Mouse (Mus musculus) stomach, embryonic 14.5 days (tissue): ENCODE measurements around the gene Proz. TPM values are rescaled to one million over a fixed set of nuclear protein-coding genes. Genes with fewer than 3 reads are reported as not detected.

Experiments used
- polyA plus RNA-seq: library from polyadenylated mRNA; unstranded; fragments of >200 nt; fragmentation: Nextera tagmentation; extraction: Ambion mirVana; gene quantifications from 2 replicates; pipeline ENCODE4 v1.2.1, GENCODE M21; 2014

Gene Proz
- polyA plus RNA-seq, 1 experiment from 2014 or later, result 0.45 TPM

Other genes starting within 250 kb of the Proz start
- gene Mcf2l, start 187.1 kb upstream of the Proz start, polyA plus RNA-seq, result 20.7 and 24.5 TPM in 2 replicates
- gene F7, start 34.9 kb upstream of the Proz start, polyA plus RNA-seq, result not detected in 2 replicates
- 0.88 and 1.4 TPM in 2 replicates for gene F10, start 23.6 kb upstream of the Proz start, polyA plus RNA-seq
- gene Pcid2, start 44.5 kb downstream of the Proz start, polyA plus RNA-seq, result 36.1 and 37.8 TPM in 2 replicates
- gene Cul4a, start 44.7 kb downstream of the Proz start, polyA plus RNA-seq, result 93.9 and 101 TPM in 2 replicates
- 272 and 298 TPM in 2 replicates for gene Lamp1, start 98.2 kb downstream of the Proz start, polyA plus RNA-seq
- 25.0 and 27.6 TPM in 2 replicates for gene Grtp1, start 139.7 kb downstream of the Proz start, polyA plus RNA-seq
- not detected in 2 replicates for gene Adprhl1, start 193.2 kb downstream of the Proz start, polyA plus RNA-seq
- gene Dcun1d2, start 227.2 kb downstream of the Proz start, polyA plus RNA-seq, result 20.6 and 23.6 TPM in 2 replicates
- 45.5 and 46.3 TPM in 2 replicates for gene Tmco3, start 227.3 kb downstream of the Proz start, polyA plus RNA-seq